Mouse (Mus musculus): ENCODE results near the gene Olfr427. TPM values are rescaled to one million over a fixed set of nuclear protein-coding genes. Genes with fewer than 3 reads are reported as not detected.
"Not testable (repeated sequence)": the region's sequence is repeated elsewhere in the genome, so short reads cannot be mapped to it uniquely, and the experiment has no call there.

The Olfr427 gene
- not detected for total RNA-seq (2021)

- DNase-seq: no peak
Observed at GRCm38 (mm10) chr1:174096591-174096990, at the start of gene Olfr427. Gene Olfr427, plus strand, starts transcription at chr1:174096891.

GRCm38 (mm10) chr1:174048227-174048626, 48.5 kb upstream of the Olfr427 start:
- not testable (repeated sequence) for DNase-seq

GRCm38 (mm10) chr1:174048893-174049292, 47.8 kb upstream of the Olfr427 start, which contains the start of gene Olfr432:
Gene Olfr432, plus strand, starts transcription at chr1:174049205.
- no peak for DNase-seq

- not testable (repeated sequence) for DNase-seq
Observed at GRCm38 (mm10) chr1:174049357-174049756, 47.3 kb upstream of the Olfr427 start.

GRCm38 (mm10) chr1:174050532-174050931, 46.2 kb upstream of the Olfr427 start:
- DNase-seq: no peak

- DNase-seq: no peak
Observed at GRCm38 (mm10) chr1:174051515-174051914, 45.2 kb upstream of the Olfr427 start.

GRCm38 (mm10) chr1:174051931-174052536, 44.7 kb upstream of the Olfr427 start:
- DNase-seq: no peak

GRCm38 (mm10) chr1:174052981-174053380, 43.7 kb upstream of the Olfr427 start:
- DNase-seq: no peak

- DNase-seq: no peak
Observed at GRCm38 (mm10) chr1:174055248-174055647, 41.4 kb upstream of the Olfr427 start.

- no peak for DNase-seq
Observed at GRCm38 (mm10) chr1:174066305-174066704, 30.4 kb upstream of the Olfr427 start, which contains the start of gene Olfr430. Gene Olfr430, plus strand, starts transcription at chr1:174066605.

- DNase-seq: no peak
Observed at GRCm38 (mm10) chr1:174084031-174084430, 12.7 kb upstream of the Olfr427 start, which contains the start of gene Olfr429. Gene Olfr429, plus strand, starts transcription at chr1:174084331.

- DNase-seq: no peak
Observed at GRCm38 (mm10) chr1:174103735-174104134, 7.0 kb downstream of the Olfr427 start.

GRCm38 (mm10) chr1:174121062-174121461, 24.4 kb downstream of the Olfr427 start, which contains the start of gene Olfr231:
Gene Olfr231, minus strand, starts transcription at chr1:174121162.
- no peak for DNase-seq

- no peak for DNase-seq
Observed at GRCm38 (mm10) chr1:174131217-174131616, 34.5 kb downstream of the Olfr427 start, which contains the start of gene Olfr424. Gene Olfr424, plus strand, starts transcription at chr1:174131517.

GRCm38 (mm10) chr1:174131999-174132398, 35.3 kb downstream of the Olfr427 start:
- no peak for DNase-seq

GRCm38 (mm10) chr1:174141384-174141783, 44.7 kb downstream of the Olfr427 start:
- no peak for DNase-seq

GRCm38 (mm10) chr1:174146696-174147095, 50.0 kb downstream of the Olfr427 start:
- DNase-seq: no peak

- no peak for DNase-seq
Observed at GRCm38 (mm10) chr1:174149289-174149688, 52.6 kb downstream of the Olfr427 start.

Other genes starting within 250 kb of the Olfr427 start
- under 1 TPM; 0.24 to 0.36 TPM for gene Ifi211, start 183.8 kb upstream of the Olfr427 start, total RNA-seq (2021)
- 1 to 10 TPM; 5.5 to 5.8 TPM for gene Mndal, start 154.4 kb upstream of the Olfr427 start, total RNA-seq (2021)
- 1 to 10 TPM; 4.7 to 5.7 TPM for gene Ifi203, start 154.2 kb upstream of the Olfr427 start, total RNA-seq (2021)
- not detected for gene Ifi202b, start 114.1 kb upstream of the Olfr427 start, total RNA-seq (2021)
- gene Ifi205, start 65.1 kb upstream of the Olfr427 start, total RNA-seq (2021): under 1 TPM in 1 of 2 experiments, not detected in 1; 0.33 TPM
- gene Olfr433, start 56.2 kb upstream of the Olfr427 start, total RNA-seq (2021): not detected
- not detected for gene Olfr432, start 47.7 kb upstream of the Olfr427 start, total RNA-seq (2021)
- not detected for gene Olfr430, start 30.3 kb upstream of the Olfr427 start, total RNA-seq (2021)
- gene Olfr429, start 12.6 kb upstream of the Olfr427 start, total RNA-seq (2021): not detected
- gene Olfr231, start 24.3 kb downstream of the Olfr427 start, total RNA-seq (2021): not detected
- gene Olfr424, start 34.6 kb downstream of the Olfr427 start, total RNA-seq (2021): not detected
- not detected for gene Olfr420, start 58.7 kb downstream of the Olfr427 start, total RNA-seq (2021)
- 10 to 100 TPM in 1 of 2 experiments, 1 to 10 TPM in 1; 9.8 to 13.5 TPM for gene Spta1, start 75.9 kb downstream of the Olfr427 start, total RNA-seq (2021)
- not detected for gene Olfr419, start 155.2 kb downstream of the Olfr427 start, total RNA-seq (2021)
- not detected for gene Mptx1, start 233.6 kb downstream of the Olfr427 start, total RNA-seq (2021)

Data from heart, postnatal 4 days (tissue).